Mouse (Mus musculus) kidney, adult 9 months (tissue): ENCODE measurements around the gene Vta1.

Experiments
- DNase-seq: peaks from one replicate; pipeline ENCODE4 v3.0.0; 2022

Gene Vta1

DNA sequence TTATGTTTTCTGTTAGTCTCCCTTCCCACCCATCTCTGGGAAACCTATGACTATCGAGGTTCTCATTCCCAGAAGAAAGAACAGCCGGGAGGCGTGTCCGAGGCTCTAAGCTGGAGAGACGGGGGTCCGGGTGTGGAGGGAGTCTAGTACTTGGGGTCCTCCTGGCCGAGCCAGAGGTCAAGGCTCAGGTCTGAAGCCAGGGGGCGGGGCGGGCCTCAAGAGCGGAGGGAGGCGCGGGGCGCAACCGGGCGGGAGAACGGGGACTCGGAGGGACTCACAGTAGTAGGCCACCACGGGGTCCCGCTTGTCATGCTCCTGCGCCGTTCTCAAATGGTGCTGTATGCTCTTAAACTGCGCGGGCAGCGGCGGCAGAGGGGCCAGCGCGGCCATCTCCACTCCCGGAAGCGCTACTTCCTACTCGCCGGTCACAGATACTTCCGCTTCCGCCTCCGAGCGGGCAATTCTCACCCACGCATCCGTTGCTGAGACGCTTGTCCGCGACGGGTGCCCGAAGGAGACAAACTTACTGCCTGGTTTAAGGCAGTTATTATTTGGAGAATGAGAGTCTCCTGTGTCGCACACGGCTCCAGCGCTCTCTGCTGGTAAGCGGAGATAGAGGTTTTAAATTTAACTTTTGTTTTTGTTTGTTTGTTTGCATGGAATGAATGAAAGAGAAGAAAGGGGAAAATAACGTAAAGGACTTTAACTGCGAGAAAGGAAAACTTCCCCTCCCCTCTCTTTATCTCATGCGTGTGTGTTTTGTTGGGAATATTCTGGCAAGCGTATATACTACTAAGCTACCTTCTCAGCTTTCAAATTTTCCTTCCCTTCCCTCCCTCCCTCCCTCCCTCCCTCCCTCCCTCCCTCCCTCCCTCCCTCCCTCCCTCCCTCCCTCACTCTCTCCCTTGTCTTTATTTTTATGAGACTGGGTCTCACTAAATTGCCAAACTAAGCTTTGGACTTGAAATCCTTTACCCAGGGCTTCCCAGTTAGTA, at the start of gene Vta1, which contains the start of gene Nmbr:
Gene Vta1, minus strand, starts transcription at position 489 of the 995 bp plus-strand sequence.
Gene Nmbr, plus strand, starts transcription at position 520 of the 995 bp plus-strand sequence.
- peak; percentile 99 for DNase-seq

DNA sequence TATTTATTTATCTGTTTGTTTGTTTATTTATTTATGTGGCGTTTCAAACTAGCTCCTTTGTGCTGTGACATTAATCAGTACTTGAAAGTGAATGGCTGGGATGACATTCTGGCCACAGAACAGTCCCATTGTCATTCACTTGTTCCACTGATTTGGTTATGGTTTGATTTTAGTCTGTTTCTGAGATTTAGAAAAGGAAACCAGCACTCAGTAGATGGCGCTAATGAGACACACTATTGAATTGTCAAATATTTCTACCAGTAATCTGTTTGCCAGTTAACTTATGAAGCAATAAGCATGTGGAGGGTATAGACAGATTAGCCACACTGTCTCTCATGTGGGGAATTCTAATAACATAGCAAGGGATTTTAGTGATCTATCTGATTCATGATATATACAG, 28.9 kb upstream of the Vta1 start:
- peak; percentile 44 for DNase-seq

DNA sequence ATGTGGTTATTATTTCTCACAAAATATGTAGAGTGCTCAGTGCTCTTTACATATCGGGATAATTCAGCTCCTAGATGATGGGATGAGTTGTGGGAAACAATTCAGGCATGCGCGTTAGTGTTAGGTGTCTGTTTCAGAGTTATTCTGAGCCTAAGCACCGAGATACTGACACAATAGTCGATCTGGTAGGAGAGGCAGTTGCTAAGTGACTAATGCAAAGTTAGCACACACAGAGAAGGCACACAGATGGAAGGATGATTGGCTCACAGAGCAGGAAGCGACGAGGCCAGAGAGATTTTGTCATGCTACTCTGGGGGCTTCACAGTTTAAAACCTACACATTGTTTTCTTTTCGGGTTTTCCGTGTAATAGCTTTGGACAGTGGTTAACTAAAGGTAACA, 20.3 kb upstream of the Vta1 start:
- DNase-seq = no peak

DNA sequence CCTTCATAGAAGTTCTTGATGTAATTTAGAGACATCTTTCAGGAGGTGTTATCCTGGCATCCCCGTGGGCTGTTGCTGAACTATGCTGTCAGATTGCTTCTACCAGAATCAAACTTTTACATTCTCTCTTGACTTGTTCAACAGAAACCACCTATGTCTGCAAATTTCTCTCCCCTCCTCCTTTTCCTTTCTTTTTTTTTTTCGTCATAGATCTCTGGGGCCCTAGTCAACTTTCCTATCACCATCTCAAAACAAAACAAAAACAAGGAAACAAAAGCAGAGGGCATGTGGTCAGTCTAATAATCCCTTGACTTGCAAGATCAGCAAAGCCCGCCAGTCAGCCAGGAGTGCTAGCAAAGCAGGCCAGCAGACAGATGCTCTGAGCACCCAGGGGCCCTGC, 12.8 kb upstream of the Vta1 start, which contains the start of gene Gje1:
Gene Gje1, minus strand, starts transcription at position 101 of the 400 bp plus-strand sequence.
- DNase-seq = no peak

DNA sequence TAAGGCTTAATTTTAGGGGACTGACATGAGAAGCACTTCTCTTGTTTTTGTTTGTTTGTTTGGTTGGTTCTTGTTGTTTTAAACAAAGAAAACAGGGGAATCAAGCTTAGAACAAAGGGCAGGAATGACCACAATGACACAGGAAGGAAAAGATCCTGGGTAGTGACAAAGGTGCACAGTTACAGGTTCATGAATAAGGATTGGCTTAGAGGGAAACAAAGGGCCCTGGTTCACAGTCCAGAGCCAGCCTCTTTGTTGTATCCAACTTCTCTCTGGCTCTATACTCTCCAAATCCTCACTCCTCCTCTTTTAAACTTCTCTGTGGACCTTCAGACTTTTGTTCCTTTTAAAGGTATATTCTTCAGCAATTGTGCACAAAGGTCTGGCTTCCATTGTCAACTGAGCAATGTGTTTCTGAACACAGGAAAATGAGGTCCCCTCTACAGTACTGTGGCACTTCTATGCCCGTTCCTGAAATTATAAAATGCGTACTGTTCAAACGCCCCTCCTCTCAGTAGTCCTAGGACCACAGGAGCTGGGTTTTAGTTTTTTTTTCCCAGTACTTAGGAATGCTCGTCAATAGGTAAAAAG, 1.4 kb downstream of the Vta1 start:
- no peak for DNase-seq

DNA sequence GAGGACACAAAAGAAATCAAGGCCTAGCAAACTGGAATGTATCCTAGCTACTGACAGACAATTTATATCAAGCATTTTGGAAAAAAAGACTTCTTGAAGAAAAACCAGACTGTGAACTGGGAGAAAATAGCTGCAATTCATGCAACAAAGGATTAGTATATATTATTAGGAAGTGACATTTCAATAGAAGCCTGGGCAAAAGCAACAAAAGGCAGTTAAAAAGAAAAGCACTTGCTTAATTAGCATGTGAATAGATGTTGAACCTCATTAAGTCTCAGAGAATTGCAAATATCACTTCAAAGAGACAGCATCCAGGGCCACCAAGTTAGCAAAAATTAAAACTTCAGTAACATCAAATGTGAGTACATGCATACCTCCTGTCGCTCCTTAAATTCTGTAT, 2.1 kb downstream of the Vta1 start:
- DNase-seq = no peak

DNA sequence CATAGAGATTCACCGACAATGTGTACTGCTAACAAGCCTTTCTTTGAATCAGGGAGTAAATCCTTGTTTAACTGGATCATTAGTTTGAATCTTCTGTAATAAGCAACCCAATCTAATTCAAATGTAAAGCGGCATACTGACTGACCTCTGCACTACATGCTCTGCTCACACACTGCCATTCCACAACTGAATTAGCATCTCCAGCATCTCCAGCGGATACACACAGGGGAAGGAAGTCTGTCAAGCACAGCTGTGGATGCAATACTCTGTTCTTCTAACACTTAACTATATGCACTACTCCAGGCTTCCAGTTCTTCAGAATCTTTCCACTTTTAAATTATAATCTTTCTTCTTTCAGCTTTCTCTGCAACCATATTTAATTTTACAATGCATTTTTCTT, 15.0 kb downstream of the Vta1 start:
- DNase-seq = no peak

DNA sequence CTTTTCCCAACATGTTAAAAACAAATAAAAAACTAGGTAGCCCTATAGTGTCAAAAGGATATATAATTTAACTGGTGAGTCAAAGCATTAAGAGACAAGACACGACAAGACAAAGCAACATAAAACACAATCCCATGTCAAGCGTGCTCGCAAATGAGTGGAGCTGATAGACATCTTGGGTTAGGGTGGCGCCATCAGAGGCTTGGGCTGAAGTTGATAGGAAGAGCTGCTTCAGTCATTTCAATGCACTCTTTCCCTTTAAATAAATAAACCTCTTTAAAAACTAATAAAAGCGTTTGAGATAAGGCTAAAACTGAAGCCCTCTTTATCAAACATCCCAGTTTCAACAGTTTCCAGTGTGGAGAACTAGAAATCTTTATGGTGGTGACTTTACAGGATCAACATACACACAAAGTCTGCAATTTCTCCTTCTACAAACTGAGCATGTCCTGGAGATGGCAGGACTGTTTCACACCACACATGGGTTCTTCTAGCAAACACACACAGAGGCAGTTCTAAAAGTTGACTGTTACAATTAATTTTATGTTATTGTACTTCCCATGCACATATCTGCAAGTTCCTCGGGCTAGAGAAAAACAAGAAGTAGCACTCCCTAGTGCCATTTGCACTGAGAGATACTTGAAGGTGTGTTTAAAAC, 16.4 kb downstream of the Vta1 start:
- no peak for DNase-seq

DNA sequence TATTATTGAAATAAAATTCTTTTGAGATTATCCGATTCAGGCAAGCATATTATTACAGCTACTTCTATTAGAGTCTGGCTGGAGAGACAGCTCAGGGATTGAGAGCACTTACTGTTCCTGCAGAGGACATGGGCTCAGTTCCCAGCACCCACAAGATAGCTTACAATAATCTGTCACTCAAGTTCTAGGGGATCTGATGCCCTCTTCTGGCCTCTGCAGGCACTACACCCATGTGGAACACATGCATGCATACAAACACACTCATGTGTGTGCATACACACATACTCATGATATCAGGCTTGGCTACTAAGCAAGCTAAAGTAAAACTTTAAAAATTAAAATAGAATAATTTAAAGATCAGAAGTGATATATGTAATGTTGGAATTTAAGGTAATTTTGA, 19.7 kb downstream of the Vta1 start:
- no peak for DNase-seq

DNA sequence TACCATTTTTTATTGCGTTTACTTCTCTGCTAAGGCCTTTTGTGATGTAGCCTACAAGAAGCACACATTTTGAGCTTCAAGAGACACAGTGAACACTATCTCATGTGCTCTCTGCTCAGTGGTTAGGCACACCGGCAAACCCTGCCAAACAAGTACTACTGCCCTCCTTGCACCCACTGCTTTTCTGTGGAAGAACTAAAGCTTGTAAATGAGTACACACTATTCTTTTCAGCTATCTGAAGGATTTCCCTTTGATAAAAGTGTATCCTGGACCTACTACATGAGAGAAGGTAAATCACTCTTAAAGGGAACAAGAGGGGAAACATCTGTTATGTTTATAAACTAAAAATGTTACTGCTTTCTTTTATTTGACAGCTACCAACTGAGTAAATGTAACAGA, 39.2 kb downstream of the Vta1 start:
- no peak for DNase-seq

DNA sequence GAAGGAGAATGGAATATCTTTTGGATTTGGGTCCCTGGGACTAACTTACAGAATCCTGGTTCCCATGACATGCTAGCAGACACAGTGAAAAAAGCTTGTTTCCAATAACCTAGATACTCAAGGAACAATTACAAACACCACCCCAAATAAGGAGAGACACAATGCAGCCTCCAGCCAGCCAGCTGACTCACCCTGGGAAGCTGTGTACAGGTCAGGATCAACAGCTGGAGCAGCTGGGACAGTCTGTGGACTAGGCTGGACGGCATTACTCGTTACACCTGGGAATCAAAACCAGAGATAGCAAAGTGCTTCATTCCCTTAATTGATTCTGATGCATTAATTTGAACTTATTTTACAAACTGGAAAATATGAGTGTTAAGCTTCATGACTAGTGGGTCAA, 44.5 kb downstream of the Vta1 start:
- no peak for DNase-seq

DNA sequence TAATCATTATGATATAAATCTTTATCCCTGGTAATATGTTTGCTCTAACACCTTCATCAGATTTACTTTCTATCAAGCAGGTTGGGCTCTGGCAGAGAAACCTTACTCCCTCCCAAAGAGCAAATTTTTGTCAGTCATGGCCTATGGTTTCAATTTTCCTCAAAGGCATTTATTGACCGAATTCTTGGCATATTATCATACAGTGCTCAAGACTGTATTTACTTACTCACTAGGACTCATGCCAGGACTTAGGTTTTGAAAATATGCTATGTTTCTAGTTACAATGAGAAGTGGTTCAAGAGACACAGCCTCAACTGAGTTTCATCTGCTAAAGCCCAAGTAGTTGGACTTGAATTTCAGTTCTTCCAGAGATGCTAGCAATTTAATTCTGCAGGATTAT, 65.7 kb downstream of the Vta1 start:
- DNase-seq = no peak

DNA sequence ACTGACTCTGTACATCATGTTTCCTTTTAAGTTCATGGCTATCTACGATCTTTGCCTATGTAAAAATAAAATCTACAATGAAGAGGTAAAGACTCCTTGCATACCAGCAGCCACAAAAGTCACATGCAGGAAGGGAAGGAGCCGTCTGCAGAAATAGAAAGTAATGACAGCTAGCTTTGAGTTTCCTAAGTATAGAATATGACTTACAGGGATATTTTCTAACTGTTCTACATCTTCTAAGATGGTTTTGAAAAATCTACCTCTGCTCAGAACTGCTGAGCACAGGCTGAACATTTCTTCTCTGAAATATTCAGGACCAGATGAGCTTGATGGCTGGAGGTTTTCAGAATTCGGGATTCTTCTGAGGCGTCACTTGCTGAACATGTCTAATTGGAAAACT, 66.3 kb downstream of the Vta1 start:
- DNase-seq = no peak

DNA sequence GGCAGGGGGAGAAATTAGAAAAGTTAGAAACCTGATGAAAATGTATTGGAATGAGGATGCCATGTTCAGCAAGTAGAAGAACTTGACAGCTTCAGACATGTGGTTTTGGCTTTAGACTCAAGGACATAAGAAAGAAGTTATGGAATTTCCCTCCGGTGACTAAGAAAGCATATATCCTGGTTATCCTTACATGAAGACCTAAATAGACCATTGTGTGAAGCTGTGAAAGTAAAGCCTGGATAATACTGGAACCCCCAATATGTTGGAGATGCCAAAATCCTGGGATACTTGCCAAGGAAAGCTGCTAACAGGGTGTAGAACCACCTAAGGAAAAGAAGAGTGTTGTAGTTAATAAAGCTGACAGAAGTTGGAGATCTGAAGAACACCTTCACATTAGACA, 79.7 kb downstream of the Vta1 start:
- no peak for DNase-seq

DNA sequence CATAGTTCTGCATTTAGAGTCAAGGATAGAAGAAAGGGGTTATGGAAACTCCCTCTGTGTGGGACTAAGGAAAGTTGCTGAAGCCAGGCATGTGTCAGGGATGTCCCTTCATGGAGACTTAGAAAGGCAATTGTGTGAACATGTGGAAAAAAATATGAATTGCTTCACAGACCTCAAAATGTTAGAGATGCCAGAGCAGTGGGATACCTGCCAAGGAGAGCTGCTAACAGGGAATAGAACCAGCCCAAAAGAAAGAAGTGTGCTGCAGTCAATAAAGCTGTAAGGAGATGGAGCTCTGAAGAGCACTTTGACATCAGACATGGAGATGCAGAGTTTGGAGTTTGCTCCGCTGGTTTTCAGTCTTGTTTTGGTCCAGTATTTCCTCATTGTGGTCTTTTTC, 86.2 kb downstream of the Vta1 start:
- DNase-seq = no peak

DNA sequence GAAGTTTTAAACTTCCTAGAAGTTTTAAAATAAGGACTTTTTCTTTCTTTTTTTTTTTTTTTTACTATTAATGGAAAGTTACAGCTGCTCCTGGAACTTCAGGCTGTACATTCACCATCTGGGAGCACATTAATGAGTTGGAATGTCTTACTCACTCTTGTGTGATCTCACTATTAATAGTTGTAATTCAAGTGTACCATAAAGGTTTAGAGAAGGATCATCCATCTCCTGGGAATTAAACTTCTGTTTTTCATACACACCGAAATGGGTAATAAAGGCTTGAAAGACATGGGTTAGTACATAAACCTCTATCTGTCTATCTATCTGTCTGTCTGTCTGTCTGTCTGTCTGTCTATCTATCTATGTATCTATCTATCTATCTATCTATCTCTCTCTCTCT, 87.1 kb downstream of the Vta1 start:
- no peak for DNase-seq

DNA sequence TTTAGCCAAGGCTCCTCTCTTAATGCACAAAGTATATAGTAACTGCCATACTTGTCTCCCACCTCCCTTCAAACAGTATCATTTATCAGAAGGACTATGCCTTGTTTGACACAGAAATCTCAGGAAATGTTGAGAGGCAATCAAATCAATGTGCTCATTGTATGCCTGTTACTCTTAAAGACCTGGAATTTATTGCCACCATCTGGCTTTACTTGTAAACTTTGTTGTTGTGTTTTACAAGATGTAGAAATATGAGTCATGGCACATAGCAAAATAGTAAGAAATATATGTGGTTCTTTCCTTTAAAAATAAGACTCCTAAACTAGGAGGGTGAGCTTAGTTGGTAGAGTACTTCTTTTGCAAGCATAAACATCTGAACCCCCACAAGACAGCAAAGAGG, 89.9 kb downstream of the Vta1 start:
- DNase-seq = no peak

DNA sequence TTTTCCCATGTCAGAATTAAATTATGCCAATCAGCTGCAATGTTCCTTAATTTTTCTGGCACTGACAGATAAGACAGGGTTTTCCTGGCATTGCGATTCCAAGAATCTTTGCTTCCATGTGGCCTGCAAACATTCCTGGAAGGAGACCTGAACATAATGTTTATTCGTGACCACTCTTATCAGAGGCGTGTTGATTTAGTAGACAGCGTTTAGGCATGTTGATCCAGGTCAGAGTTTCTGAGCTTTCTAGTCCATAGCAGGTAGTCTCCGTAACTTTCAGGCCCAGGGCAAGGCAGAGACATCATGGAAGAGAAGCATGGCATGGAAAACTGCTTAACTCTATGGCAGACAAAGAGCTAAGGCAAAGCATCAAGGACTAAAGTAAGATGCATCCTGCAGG, 97.8 kb downstream of the Vta1 start:
- no peak for DNase-seq
